16 mouse cellular contexts compared by ENCODE assay signal in genomic region chr17:73811566-73811965, GRCm38 (mm10). TPM values are rescaled to one million over a fixed set of nuclear protein-coding genes. Genes with fewer than 3 reads are reported as not detected.
A peak's percentile ranks its signal among the peaks of the same experiment; 100 is the strongest.
DNase-seq lines count a peak whose midpoint lies in the region; ATAC-seq and TF ChIP-seq lines count a peak whose summit lies in the region.
"Had no signal": no experiment of that assay in that cellular context is flagged by ENCODE, and none has a peak within 500 bp of the region (broad histone marks: within the 10 kb centered on the region; RNA-seq: fewer than 3 reads in every experiment).

No protein-coding gene starts in this region.

- no peak for TF ChIP-seq CTCF in forebrain, postnatal 0 days (IDR thresholded peaks at IDR 0.05; ENCODE audit: low read depth)
- no peak for TF ChIP-seq CTCF in layer of hippocampus, adult 2 months (conservative IDR thresholded peaks at IDR 0.05)

- peak; percentile 48 for DNase-seq in forebrain, embryonic 11.5 days (ENCODE audit: low spot score)
- no peak for DNase-seq in forebrain, postnatal 0 days
- no peak for DNase-seq in layer of hippocampus, adult 2 months (ENCODE audit: low spot score in 2 of 2)
- no peak for DNase-seq in layer of hippocampus, postnatal 10 days (ENCODE audit: low spot score in 2 of 2)
- peak; percentile 25 for DNase-seq in embryonic facial prominence, embryonic 10.5 days (ENCODE audit: low spot score)
- DNase-seq in lung, postnatal 25 days (ENCODE audit: low spot score) = peak; percentile 59
- no peak for DNase-seq in left cerebral cortex, postnatal 4 days
- DNase-seq in right cerebral cortex, postnatal 36 days (ENCODE audit: low spot score in 2 of 2) = no peak
- DNase-seq: cerebellum, adult 11 months; heart, adult 2 months; right cerebral cortex, adult 18-20 months; thymus, postnatal 4 days had no signal

- H3K4me2 ChIP-seq in forebrain, embryonic 11.5 days (ENCODE audit: low read depth, low read length, severe bottlenecking) = no peak overlapping the region
- no peak overlapping the region for H3K4me2 ChIP-seq in forebrain, postnatal 0 days (ENCODE audit: low read depth)
- H3K4me2 ChIP-seq: forebrain, embryonic 13.5 days; lung, embryonic 15.5 days; midbrain, embryonic 15.5 days; neural tube, embryonic 15.5 days had no signal

- no peaks in the 10 kb centered on the region for H3K9me3 ChIP-seq in forebrain, embryonic 11.5 days (ENCODE audit: control insufficient read depth, low read length)
- no peaks in the 10 kb centered on the region for H3K9me3 ChIP-seq in forebrain, postnatal 0 days (ENCODE audit: low read length)
- H3K9me3 ChIP-seq in embryonic facial prominence, embryonic 10.5 days = no peaks in the 10 kb centered on the region
- H3K9me3 ChIP-seq: forebrain, embryonic 13.5 days; lung, embryonic 15.5 days; midbrain, embryonic 15.5 days; neural tube, embryonic 15.5 days had no signal

- H3K4me1 ChIP-seq in forebrain, embryonic 11.5 days (replicated peaks; ENCODE audit: control insufficient read depth, insufficient read depth, low read length) = no peaks in the 10 kb centered on the region
- no peaks in the 10 kb centered on the region; the same call in 1 of the 2 replicates for H3K4me1 ChIP-seq in forebrain, postnatal 0 days (ENCODE audit: insufficient read depth)
- peaks cover 7% of the 10 kb centered on the region for H3K4me1 ChIP-seq in embryonic facial prominence, embryonic 10.5 days
- H3K4me1 ChIP-seq: forebrain, embryonic 13.5 days had no signal

- no peak overlapping the region for H3K4me3 ChIP-seq in forebrain, embryonic 11.5 days (ENCODE audit: low read depth, low read length)
- H3K4me3 ChIP-seq in forebrain, postnatal 0 days (ENCODE audit: low read depth, low read length) = no peak overlapping the region
- no peak overlapping the region; the same call in 1 of the 2 replicates for H3K4me3 ChIP-seq in layer of hippocampus, adult 2 months
- no peak overlapping the region for H3K4me3 ChIP-seq in embryonic facial prominence, embryonic 10.5 days
- H3K4me3 ChIP-seq: forebrain, embryonic 13.5 days; heart, adult 2 months; lung, embryonic 15.5 days; midbrain, embryonic 15.5 days; neural tube, embryonic 15.5 days had no signal

- H3K27me3 ChIP-seq in forebrain, embryonic 11.5 days (ENCODE audit: control insufficient read depth, insufficient read depth, low read length) = no peaks in the 10 kb centered on the region
- H3K27me3 ChIP-seq in forebrain, postnatal 0 days (ENCODE audit: insufficient read depth, low read length) = no peaks in the 10 kb centered on the region
- H3K27me3 ChIP-seq in embryonic facial prominence, embryonic 10.5 days (replicated peaks; ENCODE audit: low read depth, poor library complexity, severe bottlenecking) = no peaks in the 10 kb centered on the region
- H3K27me3 ChIP-seq: forebrain, embryonic 13.5 days; lung, embryonic 15.5 days; midbrain, embryonic 15.5 days; neural tube, embryonic 15.5 days had no signal

- intact Hi-C loops in left cerebral cortex, postnatal 4 days (cut with DNase I) = no loop called here

- 64% methylated on average over 5 of the region's 5 CpGs for WGBS in forebrain, embryonic 11.5 days
- 75% methylated on average over 5 of the region's 5 CpGs for WGBS in forebrain, postnatal 0 days
- WGBS in embryonic facial prominence, embryonic 10.5 days = 44% methylated on average over 5 of the region's 5 CpGs

- ATAC-seq in forebrain, embryonic 11.5 days (replicated peaks; ENCODE audit: low FRiP score) = no peak
- no peak; the same call in 1 of the 2 replicates for ATAC-seq in forebrain, postnatal 0 days
- ATAC-seq: forebrain, embryonic 13.5 days; midbrain, embryonic 15.5 days had no signal

- no peak overlapping the region for H3K9ac ChIP-seq in forebrain, embryonic 11.5 days (ENCODE audit: low read length)
- no peak overlapping the region for H3K9ac ChIP-seq in forebrain, postnatal 0 days
- H3K9ac ChIP-seq: forebrain, embryonic 13.5 days; lung, embryonic 15.5 days; midbrain, embryonic 15.5 days; neural tube, embryonic 15.5 days had no signal

- H3K36me3 ChIP-seq in forebrain, embryonic 11.5 days (ENCODE audit: control insufficient read depth, insufficient read depth, low read length) = no peaks in the 10 kb centered on the region
- H3K36me3 ChIP-seq in forebrain, postnatal 0 days (ENCODE audit: insufficient read depth) = no peaks in the 10 kb centered on the region
- no peaks in the 10 kb centered on the region for H3K36me3 ChIP-seq in embryonic facial prominence, embryonic 10.5 days (replicated peaks)
- H3K36me3 ChIP-seq: lung, embryonic 15.5 days; midbrain, embryonic 15.5 days; neural tube, embryonic 15.5 days had no signal

- H3K27ac ChIP-seq in forebrain, embryonic 11.5 days (ENCODE audit: low read depth, low read length) = no peak overlapping the region
- no peak overlapping the region for H3K27ac ChIP-seq in forebrain, postnatal 0 days (ENCODE audit: low read depth, low read length)
- H3K27ac ChIP-seq in layer of hippocampus, adult 2 months = peak overlapping the region; percentile 73
- H3K27ac ChIP-seq in embryonic facial prominence, embryonic 10.5 days (replicated peaks) = no peak overlapping the region
- H3K27ac ChIP-seq: forebrain, embryonic 13.5 days; heart, adult 2 months; lung, embryonic 15.5 days; midbrain, embryonic 15.5 days; neural tube, embryonic 15.5 days had no signal

RNA-seq across cellular contexts. Expression of gene Ehd3, which starts 7.6 kb away (rescaled TPM):
- polyA plus RNA-seq in forebrain, embryonic 11.5 days (2014; fragmentation: Nextera tagmentation; extraction: Ambion mirVana) = 9.0 and 9.1 TPM in 2 replicates
- total RNA-seq in forebrain, postnatal 0 days (2014; rRNA removed) = 33.2 and 39.0 TPM in 2 replicates
- 17.6 and 22.1 TPM in 2 replicates for polyA plus RNA-seq in forebrain, postnatal 0 days (2015; fragmentation: Nextera tagmentation; extraction: Ambion mirVana)
- 100 to 1,000 TPM; 147 to 150 TPM for total RNA-seq in layer of hippocampus, adult 2 months (2021)
- total RNA-seq in layer of hippocampus, postnatal 10 days (2021) = 10 to 100 TPM; 87.3 to 96.3 TPM
- polyA plus RNA-seq in embryonic facial prominence, embryonic 10.5 days (2016; fragmentation: Nextera tagmentation; extraction: Ambion mirVana) = 8.9 and 9.6 TPM in 2 replicates
- 10 to 100 TPM; 39.1 to 40.8 TPM for total RNA-seq in left cerebral cortex, postnatal 4 days (2021)

Comparison
In these comparisons a context has a peak if more than half of its experiments do, and no peak if none do; other contexts are left out.
1. DNase-seq: peak in forebrain, embryonic 11.5 days (single experiment), embryonic facial prominence, embryonic 10.5 days (single experiment) and lung, postnatal 25 days (single experiment); none in forebrain, postnatal 0 days (single experiment), layer of hippocampus, adult 2 months (0 of 2), layer of hippocampus, postnatal 10 days (0 of 2), left cerebral cortex, postnatal 4 days (single experiment) and right cerebral cortex, postnatal 36 days (0 of 2).